Mouse (Mus musculus) myocyte (in vitro differentiated cells): ENCODE results near the gene Limd1.
A peak's percentile ranks its signal among the peaks of the same experiment; 100 is the strongest.

ENCODE experiments used
- E2F4 ChIP-seq: IDR thresholded peaks from one replicate; pipeline ENCODE4 v1.6.1; 2011; ENCODE audit warnings: mild to moderate bottlenecking, control low read depth, moderate library complexity; ENCODE audit not compliant: insufficient read depth
- MAX ChIP-seq: IDR thresholded peaks from one replicate; pipeline ENCODE4 v1.6.1; 2011; ENCODE audit warnings: low read depth, mild to moderate bottlenecking, control low read depth
- MYOD1 ChIP-seq, 3 experiments: IDR thresholded peaks; one replicate each; pipeline ENCODE4 v1.6.1; 2011; ENCODE audit warnings: control low read depth in 2 of 3, low read depth in 2 of 3, mild to moderate bottlenecking in 2 of 3, moderate library complexity in 1 of 3; ENCODE audit not compliant: insufficient read length in 2 of 3, control insufficient read depth in 1 of 3
- MYOG ChIP-seq, 3 experiments: IDR thresholded peaks; one replicate each; pipeline ENCODE4 v1.6.1; 2011; ENCODE audit warnings: control low read depth in 2 of 3, low read depth in 2 of 3, mild to moderate bottlenecking in 2 of 3; ENCODE audit not compliant: insufficient read length in 2 of 3, control insufficient read depth in 1 of 3, insufficient read depth in 1 of 3
- POLR2A ChIP-seq: IDR thresholded peaks from one replicate; pipeline ENCODE4 v1.6.1; 2011; ENCODE audit warnings: low read depth, mild to moderate bottlenecking, control low read depth, moderate library complexity; ENCODE audit not compliant: insufficient read length
- POLR2AphosphoS2 ChIP-seq: IDR thresholded peaks from one replicate; pipeline ENCODE4 v1.6.1; 2011; ENCODE audit warnings: low read depth, control low read depth; ENCODE audit not compliant: insufficient read length
- TCF12 ChIP-seq: IDR thresholded peaks from one replicate; pipeline ENCODE4 v1.6.1; 2011; ENCODE audit warnings: mild to moderate bottlenecking, control low read depth; ENCODE audit not compliant: poor library complexity, insufficient read depth, severe bottlenecking
- USF1 ChIP-seq: IDR thresholded peaks from one replicate; pipeline ENCODE4 v1.6.1; 2011; ENCODE audit warnings: low read depth, mild to moderate bottlenecking, control low read depth, moderate library complexity

- TF ChIP-seq MAX: no peak
- TF ChIP-seq E2F4: no peak
- no peak for TF ChIP-seq POLR2A
- no peak for TF ChIP-seq POLR2AphosphoS2
- TF ChIP-seq MYOD1 (IDR thresholded peaks at IDR 0.05; ENCODE audit: control insufficient read depth in 1 of 3, insufficient read length in 2 of 3, low read depth in 2 of 3): no peak
- peak in 1 of 3 experiments; percentile 42 for TF ChIP-seq MYOG (IDR thresholded peaks at IDR 0.05; ENCODE audit: control insufficient read depth in 1 of 3, insufficient read depth in 1 of 3, insufficient read length in 2 of 3, low read depth in 2 of 3)
- TF ChIP-seq USF1: no peak
- no peak for TF ChIP-seq TCF12
Measured at GRCm38 (mm10) chr9:123467141-123467620, 11.3 kb upstream of the Limd1 start.
